Mouse (Mus musculus): ENCODE measurements around the gene Tsc22d4.

Tsc22d4 gene

DNA sequence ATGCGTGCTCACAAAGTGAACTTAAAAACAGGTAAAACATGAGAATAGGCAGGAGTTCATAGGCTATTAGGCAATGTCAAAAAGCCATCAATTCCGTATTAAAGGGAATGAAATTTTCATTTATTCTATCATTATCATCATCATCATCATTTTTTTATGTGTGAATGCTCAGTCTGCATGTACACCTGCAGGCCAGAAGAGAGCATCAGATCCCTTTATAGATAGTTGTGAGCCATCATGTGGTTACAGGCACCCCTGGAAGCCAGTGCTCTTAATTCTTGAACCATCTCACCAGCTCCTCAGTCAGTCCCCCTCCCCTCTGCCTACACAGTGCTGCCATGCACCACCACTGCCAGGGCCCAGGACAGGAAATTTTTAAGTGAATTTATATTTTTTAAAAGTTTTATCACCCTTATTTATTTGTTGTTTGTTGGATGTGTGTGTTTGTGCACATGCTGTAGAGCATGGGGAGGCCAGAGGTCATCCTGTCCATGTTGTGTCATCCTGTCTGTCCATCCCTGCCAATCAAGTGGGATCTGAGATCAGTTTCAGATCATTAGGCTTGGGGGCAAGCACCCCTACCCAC is 43.5 kb downstream of the Tsc22d4 start:
- peak; percentile 10 for DNase-seq (ENCODE audit: low read depth)

DNA sequence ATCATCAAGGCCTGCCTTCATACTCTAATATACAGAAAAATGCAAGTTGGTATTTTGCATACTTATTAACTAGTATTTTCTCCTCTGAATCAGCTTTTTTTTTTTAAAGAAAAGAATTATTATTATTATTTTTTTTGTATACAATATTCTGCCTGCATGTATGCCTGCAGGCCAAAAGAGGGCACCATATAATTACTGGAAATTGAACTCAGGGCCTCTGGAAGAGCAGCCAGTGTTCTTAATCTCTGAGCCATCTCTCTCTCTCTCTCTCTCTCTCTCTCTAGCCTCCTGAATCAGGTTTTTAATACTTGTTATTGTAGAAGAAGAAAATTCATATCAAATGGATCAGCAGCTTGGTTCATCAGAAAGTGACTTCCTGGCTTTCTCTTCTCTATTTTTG is 46.0 kb downstream of the Tsc22d4 start:
- DNase-seq (ENCODE audit: low read depth): peak; percentile 33

DNA sequence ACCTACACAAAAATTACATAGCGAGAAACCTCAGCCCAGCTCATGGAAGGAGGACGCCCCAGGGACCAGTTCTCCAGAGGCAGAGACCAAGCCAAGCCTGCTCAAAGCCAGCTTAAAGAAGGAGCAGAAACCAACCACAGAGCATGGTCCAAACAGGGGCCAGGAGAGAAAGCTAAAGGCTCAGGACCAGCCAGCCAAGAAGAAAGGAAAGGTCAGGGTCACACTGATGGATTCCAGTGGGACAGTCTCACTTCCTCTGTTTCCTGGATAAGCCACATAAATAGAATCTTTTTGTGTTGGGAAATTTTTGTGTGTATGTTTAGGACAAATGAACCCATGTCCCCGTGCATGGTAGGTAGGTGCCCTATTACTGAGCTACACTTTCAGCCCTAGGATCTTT is 51.1 kb downstream of the Tsc22d4 start:
- no peak for DNase-seq (ENCODE audit: low read depth)

DNA sequence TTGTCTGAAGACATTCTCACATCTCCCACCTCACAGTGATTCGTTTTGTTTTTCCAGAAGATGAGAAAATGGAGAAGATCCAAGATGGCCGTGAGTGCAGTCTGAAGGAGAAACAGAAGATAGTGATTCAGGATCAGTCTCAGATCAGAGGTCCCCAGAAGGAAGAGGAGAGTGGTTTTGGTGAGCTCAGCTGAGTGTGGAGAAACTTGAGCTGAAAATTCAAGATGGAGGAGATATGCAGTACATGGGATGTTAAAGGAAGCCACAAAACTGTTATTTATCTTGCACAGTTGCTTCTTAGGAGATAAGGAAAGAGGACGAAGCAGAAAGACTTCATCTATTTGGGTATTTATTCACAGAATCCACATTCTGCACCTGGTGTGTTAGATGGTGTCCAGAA is 55.4 kb downstream of the Tsc22d4 start:
- no peak for DNase-seq (ENCODE audit: low read depth)

DNA sequence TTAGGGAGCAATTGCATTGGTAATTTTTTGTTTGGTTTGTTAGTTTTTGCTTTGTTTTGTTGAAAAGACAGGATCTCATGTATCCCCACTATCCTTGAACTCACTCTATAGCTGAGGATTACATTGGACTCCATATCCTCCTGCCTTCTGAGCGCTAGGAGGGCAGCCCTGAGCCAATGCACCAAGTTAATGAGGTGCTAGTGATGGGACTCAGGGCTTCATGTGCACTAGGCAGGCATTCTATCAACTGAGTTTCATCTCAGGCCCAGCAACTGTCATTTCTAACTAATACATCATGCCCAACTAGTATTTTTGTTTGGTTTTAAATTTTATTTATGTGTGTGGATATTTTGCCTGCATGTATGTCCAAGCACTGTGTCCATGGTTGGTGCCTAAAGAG is 60.6 kb downstream of the Tsc22d4 start:
- DNase-seq (ENCODE audit: low read depth): no peak

DNA sequence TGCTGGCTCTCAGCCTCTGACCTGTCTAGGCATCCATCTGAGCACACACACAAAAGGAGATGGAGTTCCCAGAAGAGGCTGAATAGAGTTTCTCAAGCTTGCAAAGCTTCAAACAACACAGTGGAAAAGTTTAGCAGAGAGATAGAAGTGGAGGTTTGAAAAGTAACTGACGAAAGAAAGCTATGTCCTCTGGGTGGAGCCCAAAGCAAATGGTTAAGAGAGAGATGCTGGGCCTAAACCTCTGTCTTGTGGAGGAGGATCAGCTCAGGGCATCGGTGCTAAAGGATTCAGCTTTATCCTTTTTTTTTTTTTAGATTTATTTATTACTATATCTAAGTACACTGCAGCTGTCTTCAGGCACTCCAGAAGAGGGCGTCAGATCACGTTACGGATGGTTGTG is 62.8 kb downstream of the Tsc22d4 start:
- DNase-seq (ENCODE audit: low read depth): no peak

DNA sequence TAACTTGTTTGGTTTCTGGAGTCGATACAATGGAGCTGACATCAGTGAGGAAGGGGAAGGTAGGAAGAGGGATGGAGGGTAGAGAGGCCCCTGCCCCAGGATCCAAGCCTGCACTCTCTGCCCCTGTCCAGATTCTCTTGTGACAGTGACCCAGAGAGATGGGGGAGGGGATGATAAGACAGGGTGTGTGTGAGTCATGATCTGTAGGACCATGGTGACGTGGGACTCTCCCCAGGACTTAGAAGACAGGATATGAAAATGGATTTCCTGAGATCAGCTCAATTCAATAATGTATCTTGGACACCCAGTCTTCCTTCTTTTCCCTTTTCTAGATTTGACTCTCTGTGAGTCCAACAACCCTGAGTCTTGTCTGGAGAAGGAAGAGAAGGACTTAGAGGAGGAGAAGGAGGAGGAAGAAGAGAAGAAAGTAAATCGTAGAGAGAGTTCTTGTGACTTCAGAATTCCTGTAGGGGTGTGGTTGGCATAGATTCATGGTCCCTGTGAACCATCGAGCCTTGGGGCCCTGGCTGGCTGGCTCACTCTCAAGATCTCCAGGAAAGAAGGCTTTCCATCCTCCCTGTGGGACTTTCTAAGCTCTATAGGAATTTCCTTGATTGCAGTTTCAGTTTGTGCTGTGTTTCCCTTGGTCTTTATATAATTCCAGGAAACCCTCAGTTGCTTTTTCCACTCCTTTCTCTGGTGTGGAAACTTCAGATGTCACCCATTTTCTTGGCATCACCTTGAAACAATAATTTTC is 72.1 kb downstream of the Tsc22d4 start:
- DNase-seq (ENCODE audit: low read depth): peak; percentile 11
